Mouse (Mus musculus) T-helper 1 cell (primary cell): ENCODE results near the gene Slc3a2.

Experiments used
- in situ Hi-C: fragments of 300-600 bp; cut with MboI, MseI; formaldehyde crosslinking; loops from one replicate; pipeline ENCODE4 v1.15.1; 2025; ENCODE audit warnings: high pct_unique_total_duplicates

Slc3a2 gene

GRCm38 (mm10) chr19:8722907-8723573 is at the start of gene Slc3a2:
Gene Slc3a2, minus strand, starts transcription at chr19:8723369.
- in situ Hi-C loops: loop anchor here (25.0 kb wide), 1 partner anchor 1236 kb away; the partner anchor contains the start of genes Atl3 and Rtn3

GRCm38 (mm10) chr19:8770567-8771270 is 47.5 kb upstream of the Slc3a2 start, which contains the start of gene Tmem223:
Gene Tmem223, plus strand, starts transcription at chr19:8770996.
- in situ Hi-C loops: loop anchor here (25.0 kb wide), 1 partner anchor 1967 kb away; the partner anchor contains the start of gene Cd5

DNA sequence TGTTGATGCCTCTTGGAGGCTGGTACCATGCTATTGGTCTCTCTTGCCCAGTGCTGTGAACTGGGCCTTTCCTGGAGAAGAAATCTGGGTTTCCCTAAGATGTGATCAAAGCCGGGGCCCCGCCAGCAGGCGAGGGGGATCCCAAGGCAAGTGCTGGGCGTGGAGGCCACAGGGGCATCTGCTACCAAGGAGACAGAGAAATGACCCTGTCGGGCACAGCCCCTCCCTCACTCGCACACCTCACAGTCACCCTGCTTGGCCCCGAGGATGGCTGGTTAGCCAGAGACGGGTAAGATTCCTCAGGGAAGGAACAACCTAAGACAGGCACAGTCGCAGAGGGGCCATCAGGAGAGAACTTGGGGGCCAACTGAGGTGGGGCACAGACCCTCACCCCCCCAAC is 42.4 kb upstream of the Slc3a2 start:
- in situ Hi-C loops: loop anchor here (25.0 kb wide), 1 partner anchor 1972 kb away; the partner anchor contains the start of gene Cd5

GRCm38 (mm10) chr19:8763276-8763675 is 40.1 kb upstream of the Slc3a2 start:
- in situ Hi-C loops: loop anchor here (25.0 kb wide), 1 partner anchor 1974 kb away; the partner anchor contains the start of gene Cd5

DNA sequence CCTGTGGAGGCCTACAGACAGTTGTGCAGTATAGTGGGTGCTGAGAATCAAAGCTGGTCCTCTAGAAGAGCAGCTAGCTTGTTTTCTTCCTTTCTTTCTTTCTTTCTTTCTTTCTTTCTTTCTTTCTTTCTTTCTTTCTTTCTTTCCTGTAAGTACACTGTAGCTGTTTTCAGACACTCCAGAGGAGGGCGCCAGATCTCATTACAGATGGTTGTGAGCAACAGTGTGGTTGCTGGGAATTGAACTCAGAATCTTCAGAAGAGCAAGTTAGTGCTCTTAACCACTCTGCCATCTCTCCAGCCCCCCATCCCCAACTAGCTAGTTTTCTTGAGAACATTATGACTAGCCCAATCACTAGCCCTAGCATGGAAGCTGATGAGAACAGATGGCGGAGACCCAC is 37.6 kb upstream of the Slc3a2 start:
- in situ Hi-C loops: loop anchor here (25.0 kb wide), 1 partner anchor 1977 kb away; the partner anchor contains the start of gene Cd5

DNA sequence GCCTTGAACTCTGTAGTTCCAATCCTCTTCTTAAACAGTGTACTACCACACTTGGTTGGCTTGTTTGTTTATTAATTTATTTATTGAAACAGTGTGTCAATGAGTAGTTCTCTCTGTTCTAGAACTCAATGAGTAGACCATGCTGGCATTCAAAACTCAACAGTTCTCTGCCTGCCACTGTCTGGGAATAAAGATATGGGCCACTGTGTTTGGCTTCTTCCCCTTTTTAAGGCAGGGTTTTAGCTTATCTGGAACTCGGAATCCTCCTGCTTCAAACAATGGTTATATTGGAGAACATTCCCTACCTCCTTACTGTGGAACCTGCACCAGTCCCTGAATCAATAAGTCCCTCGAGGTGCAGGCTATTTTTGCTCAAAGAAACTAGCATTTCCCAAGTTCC is 35.7 kb upstream of the Slc3a2 start:
- in situ Hi-C loops: loop anchor here (5.0 to 25.0 kb wide), 2 partner anchors 63 to 1978 kb away; partner anchors contain the start of genes Cd5 and Hnrnpul2

DNA sequence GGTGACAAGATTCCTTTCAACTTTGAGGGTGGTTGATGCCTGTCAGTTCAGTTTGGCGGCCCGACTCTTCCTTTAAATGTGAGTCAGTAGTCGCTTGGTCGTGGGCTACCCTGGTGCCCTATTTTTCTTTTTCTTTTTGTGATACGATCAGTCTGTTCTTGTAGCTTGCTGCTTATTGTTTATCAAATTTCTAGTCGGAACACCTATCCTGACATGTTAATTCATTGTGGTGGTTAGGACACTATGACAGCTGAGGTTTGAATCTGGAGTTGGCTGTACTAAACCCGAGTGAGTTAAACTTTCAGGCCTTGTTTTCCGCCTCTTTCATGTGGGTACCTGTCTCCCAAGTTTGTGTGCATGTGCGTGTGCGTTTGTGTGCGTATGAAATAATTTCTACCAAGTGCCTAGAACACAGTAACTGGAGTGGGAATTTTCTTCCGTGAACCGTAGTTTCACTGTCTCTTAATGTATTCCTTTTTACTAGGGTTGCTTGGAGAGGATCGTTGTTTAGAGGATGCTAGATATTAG is 34.4 kb upstream of the Slc3a2 start:
- in situ Hi-C loops: loop anchor here (5.0 to 25.0 kb wide), 2 partner anchors 65 to 1980 kb away; partner anchors contain the start of genes Cd5 and Hnrnpul2

- in situ Hi-C loops: loop anchor here (5.0 to 25.0 kb wide), 2 partner anchors 65 to 1980 kb away; partner anchors contain the start of genes Cd5 and Hnrnpul2
Measured at GRCm38 (mm10) chr19:8756635-8757387, 33.6 kb upstream of the Slc3a2 start, which contains the start of gene Nxf1. Gene Nxf1, plus strand, starts transcription at chr19:8757073.

DNA sequence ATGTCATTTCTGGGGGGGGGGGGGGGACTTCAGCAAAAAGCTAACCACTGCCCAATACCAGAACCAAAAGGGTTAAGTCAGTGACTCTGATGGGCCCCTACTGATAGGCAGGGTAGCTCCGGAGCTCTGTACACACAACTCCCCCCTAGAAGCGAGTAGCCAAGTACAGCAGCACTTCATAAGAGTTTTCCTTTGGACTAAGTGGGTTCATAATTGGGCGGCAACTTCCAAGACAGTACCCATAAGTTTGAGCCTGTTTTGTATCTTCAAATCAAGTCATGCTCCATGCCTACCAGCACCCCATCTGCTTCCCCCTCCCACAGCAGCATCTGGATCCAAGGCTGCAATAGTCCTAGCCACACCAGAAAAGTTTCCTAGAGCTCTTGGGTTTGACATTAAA is 32.5 kb upstream of the Slc3a2 start:
- in situ Hi-C loops: loop anchor here (5.0 to 25.0 kb wide), 2 partner anchors 67 to 1982 kb away; partner anchors contain the start of genes Cd5 and Hnrnpul2

- in situ Hi-C loops: loop anchor here (25.0 kb wide), 1 partner anchor 1710 kb away; the partner anchor contains the start of gene Stip1
Measured at GRCm38 (mm10) chr19:8747368-8747767, 24.2 kb upstream of the Slc3a2 start.

DNA sequence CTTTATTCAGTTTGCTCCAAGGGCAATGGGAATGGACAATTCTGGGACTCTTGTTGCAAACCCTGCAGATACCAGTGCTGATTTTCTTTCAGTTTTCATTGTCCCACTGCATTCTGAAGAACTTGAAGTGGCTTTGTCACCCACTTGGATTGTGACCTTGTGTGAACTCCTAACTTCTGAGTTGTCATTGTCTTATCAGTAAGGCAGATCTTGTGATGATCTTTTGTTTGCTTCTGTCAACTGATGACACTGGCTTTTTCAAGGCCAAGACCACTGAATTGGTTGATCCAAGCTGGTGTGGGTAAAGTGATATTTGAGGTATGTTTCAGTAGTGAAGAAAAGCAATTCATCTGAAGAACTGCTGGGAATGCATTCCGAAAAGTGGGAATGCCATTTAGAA is 22.2 kb upstream of the Slc3a2 start:
- in situ Hi-C loops: loop anchor here (25.0 kb wide), 1 partner anchor 1708 kb away; the partner anchor contains the start of gene Stip1

GRCm38 (mm10) chr19:8742176-8742575 is 19.0 kb upstream of the Slc3a2 start:
- in situ Hi-C loops: loop anchor here (25.0 kb wide), 1 partner anchor 1705 kb away; the partner anchor contains the start of gene Stip1

DNA sequence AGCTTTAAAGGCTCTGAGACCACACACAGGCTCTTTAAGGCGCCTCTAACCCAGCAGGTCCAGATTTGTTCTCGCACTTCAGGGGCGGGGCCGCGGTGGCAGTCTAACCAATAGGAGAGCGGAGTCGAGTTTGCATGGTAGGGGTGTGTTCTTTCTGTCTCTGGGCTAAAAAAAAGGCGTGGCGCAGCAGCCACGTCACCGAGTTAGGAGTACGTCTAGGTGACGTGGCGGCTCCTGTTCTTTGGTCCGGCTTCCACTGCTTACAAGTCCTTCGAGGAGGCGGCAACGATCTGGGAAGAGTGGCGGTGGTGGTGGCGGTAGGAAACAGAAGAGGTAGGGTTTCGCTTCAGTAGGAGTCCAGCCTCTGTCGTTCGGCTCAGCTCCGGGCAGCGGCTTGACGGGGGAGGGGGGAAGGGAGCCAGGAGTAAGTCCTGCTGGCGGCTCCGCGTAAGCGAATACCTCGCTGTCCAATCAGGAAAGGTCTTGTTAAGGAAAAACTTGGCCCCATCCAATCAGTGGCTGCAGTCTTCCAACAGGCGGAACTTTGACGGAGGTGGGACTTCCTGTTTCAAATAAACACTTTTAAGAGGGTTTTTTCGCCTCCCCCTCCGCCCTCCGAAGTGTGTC is 18.2 kb upstream of the Slc3a2 start, which contains the start of gene Stx5a:
Gene Stx5a, plus strand, starts transcription at position 171 of the 627 bp plus-strand sequence.
- in situ Hi-C loops: loop anchor here (25.0 kb wide), 1 partner anchor 1704 kb away; the partner anchor contains the start of gene Stip1

- in situ Hi-C loops: loop anchor here (25.0 kb wide), 1 partner anchor 1703 kb away; the partner anchor contains the start of gene Stip1
Measured at GRCm38 (mm10) chr19:8740603-8741002, 17.4 kb upstream of the Slc3a2 start, which contains the start of gene 1700092M07Rik. Gene 1700092M07Rik, plus strand, starts transcription at chr19:8740718.

DNA sequence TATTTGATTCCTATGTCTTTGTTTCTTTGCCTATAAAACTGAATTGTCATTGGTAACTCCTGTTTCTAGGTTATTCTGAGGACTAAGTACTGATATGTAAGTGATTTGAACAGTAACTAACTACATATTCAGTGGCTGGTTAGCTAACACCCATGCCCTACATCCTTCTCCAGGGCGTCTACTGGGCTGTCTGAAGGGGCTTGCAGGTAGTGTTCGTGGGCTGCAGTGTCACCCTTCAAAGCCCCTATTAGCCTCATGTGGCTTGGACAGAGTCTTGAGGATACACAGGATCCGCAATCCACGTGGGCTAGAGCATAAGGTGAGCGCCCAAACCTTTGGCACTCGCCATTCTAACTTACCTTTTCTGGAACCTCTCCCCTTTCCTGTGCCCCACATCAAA is 16.5 kb upstream of the Slc3a2 start:
- in situ Hi-C loops: loop anchor here (25.0 kb wide), 1 partner anchor 1702 kb away; the partner anchor contains the start of gene Stip1

DNA sequence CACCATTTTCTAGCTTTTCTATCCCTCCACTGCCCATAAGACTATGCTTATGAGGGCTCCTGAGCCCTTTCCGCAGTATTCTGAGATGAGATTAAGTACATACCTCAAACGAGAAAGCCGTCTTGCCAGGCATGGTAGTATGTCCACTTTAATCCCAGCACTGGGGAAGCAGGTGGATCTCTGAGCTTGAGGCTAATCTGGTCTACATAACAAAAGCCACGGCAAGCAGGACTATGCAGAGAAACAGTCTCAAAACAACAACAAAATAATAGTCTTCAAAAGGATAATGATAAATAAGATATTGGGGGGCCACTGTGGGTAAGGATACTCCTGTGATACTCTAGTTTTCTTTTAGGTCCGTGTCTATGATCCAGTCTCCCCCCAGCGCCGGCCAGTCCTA is 15.7 kb upstream of the Slc3a2 start:
- in situ Hi-C loops: loop anchor here (25.0 kb wide), 1 partner anchor 1702 kb away; the partner anchor contains the start of gene Stip1

DNA sequence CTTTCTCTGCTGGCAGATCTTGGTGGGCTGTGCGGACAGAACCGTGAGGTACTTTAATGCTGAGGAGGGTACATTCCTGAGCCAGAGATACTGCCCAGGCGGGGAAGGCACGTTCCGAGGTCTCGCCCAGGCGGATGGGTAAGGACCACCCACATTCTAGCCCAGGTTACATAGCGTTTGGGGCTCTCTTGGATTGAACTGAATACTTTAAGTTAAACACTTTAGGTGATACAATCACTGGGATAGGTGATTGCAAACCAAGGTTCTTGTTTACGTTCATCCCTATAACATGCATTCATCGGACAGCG is 12.9 kb upstream of the Slc3a2 start:
- in situ Hi-C loops: loop anchor here (25.0 kb wide), 1 partner anchor 1699 kb away; the partner anchor contains the start of gene Stip1

- in situ Hi-C loops: loop anchor here (25.0 kb wide), 1 partner anchor 1698 kb away; the partner anchor contains the start of gene Stip1
Measured at GRCm38 (mm10) chr19:8735389-8736159, 12.4 kb upstream of the Slc3a2 start, which contains the start of gene Wdr74. Gene Wdr74, plus strand, starts transcription at chr19:8735827.

- in situ Hi-C loops: loop anchor here (25.0 kb wide), 1 partner anchor 1697 kb away; the partner anchor contains the start of gene Stip1
Measured at GRCm38 (mm10) chr19:8734334-8734733, 11.2 kb upstream of the Slc3a2 start.
